Mouse (Mus musculus) testis, adult 2 months (tissue): ENCODE measurements around the gene Clec3b.

Experiments
- CTCF ChIP-seq: fragments of 200-500 bp; IDR thresholded peaks from 2 replicates; pipeline ENCODE4 v1.5.1; 2012; ENCODE audit warnings: low read depth, mild to moderate bottlenecking, inconsistent platforms, low read length, moderate library complexity; ENCODE audit not compliant: control insufficient read depth, insufficient read depth, insufficient replicate concordance
- POLR2A ChIP-seq: fragments of 200-500 bp; IDR thresholded peaks from 2 replicates; pipeline ENCODE4 v1.6.1; 2012; ENCODE audit warnings: low read depth, mild to moderate bottlenecking, inconsistent platforms, low read length, moderate library complexity; ENCODE audit not compliant: control insufficient read depth

- TF ChIP-seq CTCF: no peak
- TF ChIP-seq POLR2A: no peak
Measured at GRCm38 (mm10) chr9:123183226-123183625, 32.5 kb downstream of the Clec3b start.
